Mouse (Mus musculus) bone marrow, adult 2 months (tissue): ENCODE results near the gene Bricd5. TPM values are rescaled to one million over a fixed set of nuclear protein-coding genes. Genes with fewer than 3 reads are reported as not detected.
A peak's percentile ranks its signal among the peaks of the same experiment; 100 is the strongest.
"Not testable (repeated sequence)": the region's sequence is repeated elsewhere in the genome, so short reads cannot be mapped to it uniquely, and the experiment has no call there.

Experiments used
- H3K27ac ChIP-seq: fragments of 200-500 bp; 2 replicates; pipeline ENCODE4 v1.5.1; 2012; ENCODE audit warnings: low read depth, mild to moderate bottlenecking, control low read depth, inconsistent platforms, low read length; ENCODE audit not compliant: control insufficient read depth, poor library complexity, insufficient read depth
- H3K4me1 ChIP-seq: fragments of 200-500 bp; 2 replicates; pipeline ENCODE4 v1.6.1; 2011; ENCODE audit warnings: low read length; ENCODE audit not compliant: control insufficient read depth, insufficient read depth
- H3K4me3 ChIP-seq: fragments of 200-500 bp; replicated peaks from 2 replicates; pipeline ENCODE3; 2011; ENCODE audit warnings: mild to moderate bottlenecking, low read depth, low read length, control low read depth; ENCODE audit not compliant: control insufficient read depth
- CTCF ChIP-seq: fragments of 200-500 bp; IDR thresholded peaks from 2 replicates; pipeline ENCODE4 v1.5.1; 2011; ENCODE audit warnings: low read length, control low read depth; ENCODE audit not compliant: control insufficient read depth, insufficient read depth
- POLR2A ChIP-seq: fragments of 200-500 bp; IDR thresholded peaks from 2 replicates; pipeline ENCODE4 v1.6.1; 2011; ENCODE audit warnings: low read depth, mild to moderate bottlenecking, control low read depth, low read length, borderline replicate concordance; ENCODE audit not compliant: control insufficient read depth
- WGBS: fragments of 180-500 bp; shearing (Covaris S2); methylation state at CpG from one replicate; pipeline ENCODE4 v1.1.7; 2018; 5-methylcytosine and 5-hydroxymethylcytosine counted together
- polyA plus RNA-seq: library from polyadenylated mRNA; stranded (reverse); fragments of >200 nt; gene quantifications from 2 replicates; pipeline ENCODE4 v1.2.4, GENCODE M21; 2011; ENCODE audit warnings: low replicate concordance; ENCODE audit not compliant: missing spikeins, insufficient read depth, insufficient read length

Bricd5 gene
- polyA plus RNA-seq, 1 experiment = not detected

DNA sequence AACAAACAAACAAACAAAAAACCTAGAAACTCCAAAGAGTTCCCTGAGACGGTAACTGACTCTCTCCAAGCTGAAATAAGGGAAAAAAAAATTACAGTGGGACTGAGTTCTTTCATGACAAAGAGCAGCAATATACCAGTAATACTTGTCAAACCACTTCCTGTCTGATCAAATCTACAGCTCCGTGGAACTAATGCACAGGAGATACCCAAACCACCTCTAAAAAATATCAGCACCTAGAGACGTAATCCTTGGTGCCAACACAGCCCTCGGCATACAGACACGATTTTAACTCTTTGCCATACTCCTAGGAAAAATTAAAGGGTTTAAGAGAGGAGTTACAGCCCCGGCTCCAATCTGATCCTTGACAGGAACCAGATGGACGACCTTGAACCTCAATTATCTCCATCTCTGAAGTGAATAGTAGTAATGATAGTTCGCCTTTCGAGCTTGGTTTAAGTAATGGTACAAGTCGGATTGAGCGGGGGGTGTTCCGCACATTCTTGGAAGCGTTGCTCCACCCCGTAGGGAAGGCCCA is 19.4 kb upstream of the Bricd5 start:
- WGBS = 1% methylated on average over 14 of the region's 14 CpGs
- peak overlapping the region; percentile 76 for H3K4me3 ChIP-seq
- H3K4me1 ChIP-seq = no peaks in the 10 kb centered on the region
- TF ChIP-seq POLR2A (no peak), CTCF (no peak)
- peak overlapping the region; percentile 96 for H3K27ac ChIP-seq

DNA sequence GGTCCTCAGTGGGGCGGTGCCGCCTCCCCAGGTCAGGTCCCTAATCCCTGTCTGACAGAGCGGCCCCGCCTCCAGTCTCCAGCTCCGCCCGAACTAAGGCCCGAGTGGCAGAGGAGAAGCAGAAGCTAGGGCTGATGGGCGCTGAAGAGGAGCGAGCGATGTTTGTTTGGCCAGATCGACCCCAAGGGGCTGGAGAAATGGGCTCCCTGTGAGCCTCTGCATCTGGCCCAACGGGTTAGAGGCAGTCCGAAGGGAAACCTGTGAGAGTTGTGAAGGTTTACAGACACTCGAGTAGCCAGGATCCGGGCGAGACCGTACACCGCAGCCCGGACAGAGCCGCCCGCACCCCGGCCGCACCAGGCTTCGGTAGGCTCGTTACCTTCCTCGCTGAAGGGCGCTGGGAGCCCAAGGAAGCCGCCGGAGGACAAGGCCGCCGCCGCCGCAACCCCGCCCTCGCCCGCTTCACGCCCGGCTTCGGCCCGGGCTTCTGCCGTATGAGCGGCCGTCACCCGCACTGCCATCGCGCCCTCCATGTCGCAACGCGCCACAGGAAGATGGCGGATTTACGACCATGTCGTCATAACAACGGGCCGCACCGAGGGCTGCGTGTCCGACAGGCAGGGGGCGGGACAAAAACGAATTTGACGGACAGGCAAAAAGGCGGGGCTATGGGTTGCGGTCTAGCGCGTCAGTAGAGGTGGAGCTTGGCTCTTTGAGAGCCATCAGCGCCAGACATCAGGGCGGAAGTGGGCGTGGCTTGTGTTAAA is 18.7 kb upstream of the Bricd5 start:
- Histone ChIP-seq H3K4me3 (peak overlapping the region; percentile 76), H3K4me1 (no peaks in the 10 kb centered on the region), H3K27ac (peak overlapping the region; percentile 96)
- peak; percentile 92 for TF ChIP-seq POLR2A
- TF ChIP-seq CTCF = 0 out of 2 replicates have a peak, but pooled peaks have one; percentile 5
- under 1% methylated on average over 67 of the region's 67 CpGs for WGBS

DNA sequence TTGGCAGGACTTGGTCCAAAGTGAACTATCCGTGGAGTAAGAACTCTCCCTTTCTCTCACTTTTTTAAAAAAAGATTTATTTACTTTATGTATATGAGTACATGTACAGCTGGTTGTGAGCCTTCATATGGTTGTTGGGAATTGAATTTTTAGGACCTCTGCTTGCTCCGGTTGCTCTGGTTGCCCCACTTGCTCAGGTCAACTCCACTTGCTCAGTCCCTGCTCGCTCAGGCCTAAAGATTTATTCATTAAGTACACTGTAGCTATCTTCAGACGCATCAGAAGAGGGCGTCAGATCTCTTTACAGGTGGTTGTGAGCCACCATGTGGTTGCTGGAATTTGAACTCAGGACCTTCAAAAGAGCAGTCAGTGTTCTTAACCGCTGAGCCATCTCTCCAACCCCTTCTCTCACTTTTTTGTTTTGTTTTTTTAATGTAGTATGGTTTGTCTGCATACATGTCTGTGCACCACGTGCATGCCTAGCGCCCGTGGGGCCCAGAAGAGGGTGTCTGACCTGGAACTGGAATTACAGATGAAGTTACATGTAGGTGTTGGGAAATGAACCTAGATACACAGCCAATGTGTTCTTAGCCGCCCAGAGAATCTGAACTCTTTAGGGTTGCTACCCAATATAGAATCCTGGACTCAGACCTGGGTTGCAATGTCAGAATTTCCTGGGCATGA is 18.0 kb upstream of the Bricd5 start:
- H3K4me3 ChIP-seq, H3K4me1 ChIP-seq: not testable (repeated sequence)
- 44% methylated on average over 10 of the region's 10 CpGs for WGBS
- 0 out of 2 replicates have a peak overlapping the region, but pooled peaks have one; percentile 10 for H3K27ac ChIP-seq

DNA sequence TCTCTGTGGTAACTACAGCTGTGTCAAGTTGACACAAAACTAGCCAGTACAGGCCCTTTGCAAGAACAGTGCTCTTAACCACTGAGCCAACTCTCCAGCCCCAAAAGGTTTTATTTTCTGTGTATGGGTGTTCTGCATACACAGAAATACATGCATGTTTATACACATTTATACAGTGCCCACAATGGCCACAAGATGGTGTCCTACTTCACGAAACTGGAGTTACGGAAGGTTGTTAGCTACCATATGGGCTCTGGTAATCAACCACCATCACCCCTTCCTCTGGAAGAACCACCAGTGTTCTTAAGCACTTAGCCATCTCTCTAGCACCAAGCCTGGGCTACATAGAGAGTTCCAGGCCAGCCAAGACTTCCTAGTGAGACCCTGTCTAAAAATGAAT is 12.1 kb upstream of the Bricd5 start:
- 55% methylated on average over 2 of the region's 2 CpGs for WGBS
- Histone ChIP-seq H3K4me3 (no peak overlapping the region), H3K27ac (no peak overlapping the region), H3K4me1 (no peaks in the 10 kb centered on the region)
- TF ChIP-seq CTCF (0 out of 2 replicates have a peak, but pooled peaks have one; percentile 19), POLR2A (no peak)

DNA sequence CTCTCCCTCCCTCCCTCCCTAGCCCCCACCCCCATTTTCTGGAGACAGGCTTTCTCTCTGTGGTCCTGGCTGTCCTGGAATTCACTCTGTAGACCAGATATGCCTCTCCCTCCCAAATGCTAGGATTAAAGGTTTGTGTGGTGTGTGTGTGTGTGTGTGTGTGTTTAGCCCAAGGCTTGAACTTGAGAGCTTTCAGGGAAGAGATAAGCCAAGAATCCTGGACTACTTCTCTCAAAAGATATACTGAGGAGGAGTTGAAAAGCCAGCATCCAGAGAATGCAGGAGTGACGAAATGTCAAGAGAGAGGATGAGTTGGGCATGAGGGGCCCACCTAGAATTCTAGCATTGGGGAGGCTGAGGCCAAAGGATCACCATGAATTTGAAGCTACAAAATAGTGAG is 10.8 kb upstream of the Bricd5 start:
- H3K4me1 ChIP-seq = no peaks in the 10 kb centered on the region
- 84% methylated on average over 1 of the region's 1 CpGs for WGBS
- TF ChIP-seq CTCF (no peak), POLR2A (no peak)
- H3K4me3 ChIP-seq = no peak overlapping the region
- H3K27ac ChIP-seq = no peak overlapping the region

DNA sequence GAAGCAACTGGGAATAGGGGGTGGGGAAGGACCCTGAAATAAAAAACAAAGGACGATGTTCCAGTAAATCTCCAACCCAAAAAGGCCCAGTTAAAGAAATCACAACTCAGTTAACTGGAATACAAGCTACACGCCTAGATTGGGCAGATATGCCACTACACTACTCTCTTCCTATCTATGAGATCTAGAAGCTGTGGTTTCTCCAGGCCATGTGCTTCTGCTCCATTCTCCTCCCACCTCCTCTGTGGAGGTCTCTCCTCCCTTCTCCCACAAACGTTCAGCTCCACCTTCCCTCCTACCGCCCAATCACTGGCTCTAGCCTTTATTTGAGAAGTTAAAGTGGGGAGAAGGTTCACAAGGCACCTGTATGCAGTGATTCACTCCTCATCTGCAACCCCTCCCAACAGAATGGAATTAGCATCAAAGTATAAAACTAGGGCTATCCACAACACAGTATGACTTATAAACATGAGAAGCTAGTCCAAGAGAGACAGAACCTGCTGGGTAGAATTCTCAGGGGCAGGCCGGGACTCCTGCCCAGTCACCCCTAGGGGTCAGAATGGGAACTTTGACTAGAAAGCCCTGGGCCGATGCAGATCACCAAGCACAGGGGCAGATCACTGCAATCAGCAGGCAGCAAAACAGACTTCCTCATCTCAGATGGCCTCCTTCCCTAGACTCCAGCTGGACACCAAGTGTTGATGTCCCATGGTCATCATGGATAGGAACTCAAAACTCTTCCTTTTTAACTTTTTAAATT is 10.1 kb upstream of the Bricd5 start:
- TF ChIP-seq POLR2A = no peak
- TF ChIP-seq CTCF = no peak
- Histone ChIP-seq H3K27ac (no peak overlapping the region), H3K4me3 (no peak overlapping the region), H3K4me1 (no peaks in the 10 kb centered on the region)
- 30% methylated on average over 6 of the region's 6 CpGs for WGBS

DNA sequence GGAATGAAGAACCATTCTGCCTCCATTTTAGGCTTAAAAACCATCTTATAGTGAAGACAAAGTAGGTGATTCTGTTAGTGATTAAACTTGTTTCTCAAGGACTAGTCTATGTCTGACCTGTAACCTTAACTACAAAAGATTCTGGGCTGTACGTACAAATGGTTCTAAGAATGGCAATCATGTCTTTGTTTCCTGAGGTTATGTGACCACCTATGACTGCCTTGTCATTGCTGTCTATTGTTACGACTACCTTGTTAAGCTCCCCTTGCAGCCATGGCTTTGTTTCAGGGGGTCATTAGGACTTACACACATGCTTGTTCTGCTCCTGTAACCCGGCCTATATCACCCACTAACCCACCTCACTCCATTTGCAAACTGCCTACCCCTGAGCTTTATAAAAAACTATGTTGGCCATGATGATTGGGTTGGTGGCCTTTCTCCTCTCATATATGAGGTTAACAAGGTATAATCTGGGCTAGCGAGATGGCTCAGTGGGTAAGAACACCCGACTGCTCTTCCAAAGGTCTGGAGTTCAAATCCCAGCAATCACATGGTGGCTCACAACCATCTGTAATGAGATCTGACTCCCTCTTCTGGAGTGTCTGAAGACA is 4.9 kb upstream of the Bricd5 start:
- Histone ChIP-seq H3K27ac (no peak overlapping the region), H3K4me3 (no peak overlapping the region), H3K4me1 (no peaks in the 10 kb centered on the region; the same call in none of the 2 replicates)
- WGBS = 88% methylated on average over 5 of the region's 5 CpGs
- TF ChIP-seq POLR2A = no peak
- no peak for TF ChIP-seq CTCF

DNA sequence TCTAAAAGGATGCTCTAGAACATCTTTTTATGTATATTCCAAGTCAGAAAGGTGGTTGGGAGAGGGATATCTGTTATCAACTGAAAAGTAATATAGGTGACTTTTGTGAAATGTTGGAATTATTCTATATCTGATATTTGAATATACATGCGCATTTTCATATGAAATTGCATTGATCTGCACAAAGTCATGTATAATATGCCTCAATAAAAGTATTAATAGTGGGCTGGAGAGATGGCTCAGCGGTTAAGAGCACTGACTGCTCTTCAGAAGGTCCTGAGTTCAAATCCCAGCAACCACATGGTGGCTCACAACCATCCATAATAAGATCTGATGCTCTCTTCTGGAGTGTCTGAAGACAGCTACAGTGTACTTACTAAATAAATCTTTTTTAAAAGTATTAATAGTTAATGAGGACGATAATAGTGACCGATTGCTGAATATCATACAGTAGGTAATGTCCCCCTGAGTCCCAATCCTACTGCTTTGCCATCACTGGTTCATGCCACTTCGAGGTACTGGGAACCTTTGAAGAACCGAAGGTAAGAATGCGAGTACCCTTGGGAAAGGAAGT is 4.3 kb upstream of the Bricd5 start:
- Histone ChIP-seq H3K27ac (peak overlapping the region; percentile 94), H3K4me3 (peak overlapping the region; percentile 94), H3K4me1 (no peaks in the 10 kb centered on the region; the same call in none of the 2 replicates)
- 16% methylated on average over 7 of the region's 7 CpGs for whole genome bisulfite sequencing
- TF ChIP-seq POLR2A = no peak
- no peak for TF ChIP-seq CTCF
